Mouse (Mus musculus) layer of hippocampus, postnatal 14 days (tissue): ENCODE results near the gene Apopt1. TPM values are rescaled to one million over a fixed set of nuclear protein-coding genes. Genes with fewer than 3 reads are reported as not detected.

Source experiments
- DNase-seq, 2 experiments: peaks; one replicate each; pipeline ENCODE4 v3.0.0; 2021 to 2022; ENCODE audit warnings: low spot score in 2 of 2, mixed read lengths in 1 of 2
- total RNA-seq, 2 experiments: library from RNA; stranded (reverse); gene quantifications; 2 replicates each; pipeline ENCODE4 v1.2.3; 2021

Gene Apopt1
- total RNA-seq, 2 experiments from 2014 or later, result 38.5 to 40.0 TPM

GRCm38 (mm10) chr12:111743419-111743818 is 30.4 kb downstream of the Apopt1 start:
- no peak for DNase-seq

- DNase-seq, result no peak
Measured at GRCm38 (mm10) chr12:111743981-111744423, 30.9 kb downstream of the Apopt1 start.

- DNase-seq, result no peak
Measured at GRCm38 (mm10) chr12:111745274-111745673, 32.2 kb downstream of the Apopt1 start.

GRCm38 (mm10) chr12:111746091-111746490 is 33.0 kb downstream of the Apopt1 start:
- no peak for DNase-seq

- no peak for DNase-seq
Measured at GRCm38 (mm10) chr12:111747421-111747820, 34.4 kb downstream of the Apopt1 start.

- no peak for DNase-seq
Measured at GRCm38 (mm10) chr12:111750739-111751138, 37.7 kb downstream of the Apopt1 start.

- no peak for DNase-seq
Measured at GRCm38 (mm10) chr12:111752491-111752890, 39.4 kb downstream of the Apopt1 start.

- no peak for DNase-seq
Measured at GRCm38 (mm10) chr12:111753347-111753746, 40.3 kb downstream of the Apopt1 start.

- no peak for DNase-seq
Measured at GRCm38 (mm10) chr12:111754710-111755109, 41.6 kb downstream of the Apopt1 start.

GRCm38 (mm10) chr12:111755231-111755630 is 42.2 kb downstream of the Apopt1 start:
- DNase-seq, result no peak

GRCm38 (mm10) chr12:111756082-111756697 is 43.1 kb downstream of the Apopt1 start:
- DNase-seq, result no peak

- no peak for DNase-seq
Measured at GRCm38 (mm10) chr12:111756698-111757082, 43.6 kb downstream of the Apopt1 start.

- no peak for DNase-seq
Measured at GRCm38 (mm10) chr12:111757561-111758325, 44.7 kb downstream of the Apopt1 start.

GRCm38 (mm10) chr12:111758381-111759175 is 45.5 kb downstream of the Apopt1 start, which contains the start of gene Klc1:
TSS of gene Klc1 (plus strand) at chr12:111758849.
- peak; percentile 76 for DNase-seq

- peak; percentile 33 to 36 for DNase-seq
Measured at GRCm38 (mm10) chr12:111759176-111760061, 46.4 kb downstream of the Apopt1 start.

GRCm38 (mm10) chr12:111760306-111760908 is 47.3 kb downstream of the Apopt1 start:
- no peak for DNase-seq

- DNase-seq, result no peak
Measured at GRCm38 (mm10) chr12:111762620-111763280, 49.7 kb downstream of the Apopt1 start.

GRCm38 (mm10) chr12:111766313-111767236 is 53.5 kb downstream of the Apopt1 start:
- no peak for DNase-seq
